Mouse (Mus musculus) forebrain, embryonic 11.5 days (tissue): ENCODE measurements at regions not wholly inside any gene's neighbourhood (a gene's known extent, or its start where the extent isn't known, plus 50 kb on each side); places are given as distances from the start of the nearest gene placed in this dataset.

Source experiments
- ATAC-seq: fragments of 200-750 bp; cut with Nextera tagmentation; replicated peaks from 2 replicates; pipeline ENCODE4 v1.8.0; 2017; ENCODE audit warnings: moderate TSS enrichment; ENCODE audit not compliant: low FRiP score
- DNase-seq: peaks from one replicate; pipeline ENCODE4 v3.0.0-alpha.2; 2017; ENCODE audit warnings: low spot score
- H3K27ac ChIP-seq: fragments of 300-500 bp; sonication (generic); 2 replicates; pipeline ENCODE4 v1.5.1; 2014; ENCODE audit warnings: low read depth, low read length
- H3K27me3 ChIP-seq: fragments of 300-500 bp; sonication (generic); 2 replicates; pipeline ENCODE4 v1.6.1; 2014; ENCODE audit warnings: mild to moderate bottlenecking, low read length, mixed read lengths; ENCODE audit not compliant: control insufficient read depth, insufficient read depth
- H3K36me3 ChIP-seq: fragments of 300-500 bp; sonication (generic); 2 replicates; pipeline ENCODE4 v1.6.1; 2014; ENCODE audit warnings: mild to moderate bottlenecking, low read length, moderate library complexity, mixed read lengths; ENCODE audit not compliant: control insufficient read depth, insufficient read depth
- H3K4me1 ChIP-seq: fragments of 300-500 bp; sonication (generic); replicated peaks from 2 replicates; pipeline ENCODE4 v1.6.1; 2014; ENCODE audit warnings: low read length, mixed read lengths; ENCODE audit not compliant: control insufficient read depth, insufficient read depth
- H3K4me2 ChIP-seq: fragments of 300-500 bp; sonication (generic); 2 replicates; pipeline ENCODE4 v1.6.1; 2014; ENCODE audit warnings: low read depth, mild to moderate bottlenecking, low read length, moderate library complexity, mixed read lengths; ENCODE audit not compliant: severe bottlenecking
- H3K4me3 ChIP-seq: fragments of 300-500 bp; sonication (generic); 2 replicates; pipeline ENCODE4 v1.5.1; 2014; ENCODE audit warnings: low read depth, low read length
- H3K9ac ChIP-seq: fragments of 300-500 bp; sonication (generic); 2 replicates; pipeline ENCODE4 v1.6.1; 2014; ENCODE audit warnings: low read length
- H3K9me3 ChIP-seq: fragments of 300-500 bp; sonication (generic); 2 replicates; pipeline ENCODE4 v1.6.1; 2016; ENCODE audit warnings: low read length, mixed read lengths; ENCODE audit not compliant: control insufficient read depth
- WGBS: fragments of 180-500 bp; shearing (Covaris S2); extraction: QIAGEN DNeasy Blood & Tissue Kit; methylation state at CpG from one replicate; pipeline ENCODE4 v1.1.7; 2014; 5-methylcytosine and 5-hydroxymethylcytosine counted together

DNA sequence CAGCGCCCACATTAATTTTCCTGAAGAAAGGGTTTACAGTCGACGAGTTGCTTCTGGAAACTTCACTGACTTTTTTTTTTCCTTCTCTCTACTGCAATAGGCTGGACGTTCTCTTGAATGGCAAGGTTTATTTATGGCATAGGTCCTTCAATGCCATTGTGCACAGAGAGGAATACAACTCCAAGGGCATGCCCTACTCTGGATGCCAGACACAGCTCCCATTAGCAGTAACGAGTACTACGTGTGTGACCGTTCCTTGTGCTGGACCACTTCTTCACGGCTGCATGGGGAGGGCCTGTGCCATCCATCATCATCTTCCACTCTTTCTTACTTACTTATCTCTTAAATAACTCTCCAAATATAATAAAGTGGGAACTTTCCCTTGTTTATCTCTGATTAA, 1472.1 kb downstream of the Slc22a22 start:
- ATAC-seq: no peak
- no peak for DNase-seq
- Histone ChIP-seq H3K9ac (no peak overlapping the region), H3K4me3 (no peak overlapping the region), H3K4me1 (no peaks in the 10 kb centered on the region), H3K4me2 (no peak overlapping the region), H3K36me3 (no peaks in the 10 kb centered on the region), H3K9me3 (no peaks in the 10 kb centered on the region), H3K27ac (no peak overlapping the region), H3K27me3 (no peaks in the 10 kb centered on the region)
- WGBS: 83% methylated on average over 8 of the region's 8 CpGs

- Histone ChIP-seq H3K36me3 (no peaks in the 10 kb centered on the region), H3K4me3 (no peak overlapping the region), H3K27ac (no peak overlapping the region), H3K9ac (no peak overlapping the region), H3K9me3 (no peaks in the 10 kb centered on the region), H3K4me1 (no peaks in the 10 kb centered on the region), H3K4me2 (no peak overlapping the region), H3K27me3 (no peaks in the 10 kb centered on the region)
- DNase-seq: no peak
- WGBS: 91% methylated on average over 3 of the region's 3 CpGs
- ATAC-seq: no peak
Observed at GRCm38 (mm10) chr15:56003921-56004320, 1473.5 kb downstream of the Slc22a22 start.

DNA sequence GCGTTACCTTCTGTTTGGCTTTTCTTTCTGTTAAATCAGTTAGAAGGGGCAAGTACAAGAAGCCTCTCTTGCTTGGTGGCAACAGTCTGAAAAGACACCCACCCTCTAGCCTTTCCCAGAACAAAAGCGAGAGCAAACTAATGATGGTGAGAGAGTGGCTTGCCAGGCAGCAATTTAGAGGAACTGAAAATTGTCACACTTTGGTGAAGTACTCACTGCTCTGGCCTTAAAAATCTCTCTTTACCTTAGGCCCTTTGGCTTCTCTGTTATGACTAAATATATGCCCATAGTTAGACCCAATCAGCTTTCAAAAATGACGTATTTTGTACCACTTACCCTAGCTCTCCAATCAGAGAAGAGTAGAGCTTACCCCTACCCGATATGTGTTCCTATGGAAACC, 1477.8 kb downstream of the Slc22a22 start:
- DNase-seq (no peak), ATAC-seq (no peak)
- H3K27ac ChIP-seq: no peak overlapping the region
- H3K9me3 ChIP-seq: no peaks in the 10 kb centered on the region
- H3K4me1 ChIP-seq: no peaks in the 10 kb centered on the region
- H3K4me3 ChIP-seq: no peak overlapping the region
- no peak overlapping the region for H3K9ac ChIP-seq
- no peak overlapping the region for H3K4me2 ChIP-seq
- 88% methylated on average over 4 of the region's 4 CpGs for WGBS
- H3K27me3 ChIP-seq: no peaks in the 10 kb centered on the region
- no peaks in the 10 kb centered on the region for H3K36me3 ChIP-seq

- H3K4me2 ChIP-seq: no peak overlapping the region
- H3K4me3 ChIP-seq: no peak overlapping the region
- no peaks in the 10 kb centered on the region for H3K36me3 ChIP-seq
- 86% methylated on average over 4 of the region's 4 CpGs for WGBS
- no peak overlapping the region for H3K27ac ChIP-seq
- no peaks in the 10 kb centered on the region for H3K9me3 ChIP-seq
- DNase-seq (no peak), ATAC-seq (no peak)
- no peak overlapping the region for H3K9ac ChIP-seq
- no peaks in the 10 kb centered on the region for H3K27me3 ChIP-seq
- H3K4me1 ChIP-seq: no peaks in the 10 kb centered on the region
Observed at GRCm38 (mm10) chr15:55997977-55998376, 1479.4 kb downstream of the Slc22a22 start.

DNA sequence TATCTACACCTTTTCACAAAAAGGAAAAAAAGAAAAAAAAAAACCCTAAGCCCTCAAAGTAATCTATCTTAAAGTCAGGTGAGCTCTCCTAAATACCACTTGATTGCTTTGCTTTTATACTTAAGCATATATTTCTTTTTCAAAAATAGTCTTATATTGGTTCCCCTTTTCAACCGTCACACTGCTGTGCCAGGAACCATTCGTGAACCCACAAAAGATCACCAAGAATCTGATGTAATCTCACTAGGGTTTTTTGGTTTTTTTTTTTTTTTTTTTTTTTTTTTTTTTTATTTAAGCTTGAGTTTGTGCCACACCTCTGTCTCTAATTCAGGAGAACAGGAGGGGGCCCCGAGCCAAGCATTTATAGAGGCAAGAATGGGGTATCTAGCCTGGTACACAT, 1482.7 kb downstream of the Slc22a22 start:
- H3K9me3 ChIP-seq: no peaks in the 10 kb centered on the region
- 85% methylated on average over 3 of the region's 3 CpGs for WGBS
- H3K4me2 ChIP-seq: no peak overlapping the region
- no peak for DNase-seq
- H3K27ac ChIP-seq: no peak overlapping the region
- no peak overlapping the region for H3K4me3 ChIP-seq
- no peak for ATAC-seq
- H3K36me3 ChIP-seq: no peaks in the 10 kb centered on the region
- no peaks in the 10 kb centered on the region for H3K27me3 ChIP-seq
- no peak overlapping the region for H3K9ac ChIP-seq
- no peaks in the 10 kb centered on the region for H3K4me1 ChIP-seq

DNA sequence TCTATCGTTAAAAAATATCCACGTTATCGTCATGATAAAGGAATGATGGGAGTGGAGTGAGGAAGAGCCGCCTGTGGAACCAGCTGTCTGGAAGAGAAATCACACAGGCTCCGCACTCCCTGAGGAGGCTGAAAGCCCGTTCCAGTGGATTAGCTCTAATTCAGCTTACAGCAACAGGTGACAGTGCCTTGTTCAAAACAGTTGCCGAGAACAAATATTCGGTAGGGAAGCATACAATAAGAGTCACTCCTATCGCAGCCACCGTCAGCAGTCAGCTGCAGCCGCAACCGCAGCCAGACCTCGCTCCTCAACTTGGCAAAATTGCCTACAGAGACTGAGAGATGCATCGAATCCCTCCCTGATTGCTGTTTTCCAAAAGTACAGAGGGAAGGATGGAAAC, 1501.6 kb downstream of the Slc22a22 start:
- Histone ChIP-seq H3K4me1 (no peaks in the 10 kb centered on the region), H3K4me2 (no peak overlapping the region), H3K27me3 (no peaks in the 10 kb centered on the region), H3K9me3 (no peaks in the 10 kb centered on the region), H3K9ac (no peak overlapping the region), H3K27ac (no peak overlapping the region), H3K36me3 (no peaks in the 10 kb centered on the region), H3K4me3 (no peak overlapping the region)
- DNase-seq: no peak
- no peak for ATAC-seq
- 79% methylated on average over 14 of the region's 14 CpGs for WGBS

DNA sequence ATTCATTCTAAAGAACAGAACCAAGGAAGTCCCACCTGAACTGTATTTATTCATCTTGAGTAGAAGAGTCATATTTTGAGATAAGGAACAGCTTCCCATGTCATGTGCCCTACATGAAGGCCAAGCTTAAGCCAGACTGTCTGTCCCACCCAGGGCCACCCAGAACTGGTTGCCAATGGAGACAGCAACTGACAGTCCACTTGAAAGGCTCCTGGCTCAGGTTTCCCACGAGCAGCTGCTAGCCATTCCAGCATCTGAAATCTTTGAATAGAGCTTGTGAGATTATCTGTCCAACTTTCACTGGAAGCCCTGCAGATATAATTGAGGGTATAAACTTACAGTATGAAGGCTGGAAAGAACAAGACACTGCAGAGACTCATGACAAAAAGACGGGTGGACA, 1510.6 kb downstream of the Slc22a22 start:
- H3K4me1 ChIP-seq: no peaks in the 10 kb centered on the region
- ATAC-seq (no peak), DNase-seq (no peak)
- no peaks in the 10 kb centered on the region for H3K27me3 ChIP-seq
- no peaks in the 10 kb centered on the region for H3K36me3 ChIP-seq
- H3K4me2 ChIP-seq: no peak overlapping the region
- H3K27ac ChIP-seq: no peak overlapping the region
- 38% methylated on average over 2 of the region's 2 CpGs for WGBS
- H3K9me3 ChIP-seq: no peaks in the 10 kb centered on the region
- H3K9ac ChIP-seq: no peak overlapping the region
- H3K4me3 ChIP-seq: no peak overlapping the region

GRCm38 (mm10) chr15:55965296-55965695, 1512.1 kb downstream of the Slc22a22 start:
- Histone ChIP-seq H3K27me3 (no peaks in the 10 kb centered on the region), H3K4me1 (no peaks in the 10 kb centered on the region), H3K9ac (no peak overlapping the region), H3K4me3 (no peak overlapping the region), H3K27ac (no peak overlapping the region), H3K4me2 (no peak overlapping the region), H3K9me3 (no peaks in the 10 kb centered on the region), H3K36me3 (no peaks in the 10 kb centered on the region)
- DNase-seq (no peak), ATAC-seq (no peak)
- WGBS: 68% methylated on average over 7 of the region's 7 CpGs

DNA sequence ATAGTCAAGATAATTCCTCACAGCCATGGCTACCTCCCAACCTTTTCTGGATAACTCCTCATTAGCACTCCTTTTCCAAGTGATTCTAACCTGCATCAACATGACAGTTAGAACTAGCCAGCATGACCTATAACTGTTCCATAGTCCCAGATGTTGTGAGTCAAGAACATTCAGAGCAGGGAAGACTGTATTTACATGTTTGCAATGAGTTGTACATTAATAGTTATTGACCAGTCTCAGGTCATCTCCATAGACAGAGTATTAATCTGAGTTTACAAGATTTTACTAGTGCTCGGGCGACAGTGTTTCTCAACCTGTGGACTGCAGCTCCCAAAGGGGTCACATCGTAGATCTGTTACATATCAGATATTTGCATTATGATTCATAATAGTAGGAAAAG, 1515.3 kb downstream of the Slc22a22 start:
- Histone ChIP-seq H3K4me2 (no peak overlapping the region), H3K9ac (no peak overlapping the region), H3K36me3 (no peaks in the 10 kb centered on the region), H3K27me3 (no peaks in the 10 kb centered on the region), H3K27ac (no peak overlapping the region), H3K4me3 (no peak overlapping the region), H3K4me1 (no peaks in the 10 kb centered on the region), H3K9me3 (no peaks in the 10 kb centered on the region)
- DNase-seq (no peak), ATAC-seq (no peak)
- 95% methylated on average over 3 of the region's 3 CpGs for WGBS
